Mouse (Mus musculus): ENCODE measurements around the gene Gsdmc3. TPM values are rescaled to one million over a fixed set of nuclear protein-coding genes. Genes with fewer than 3 reads are reported as not detected.

The Gsdmc3 gene
- polyA plus RNA-seq, 1 experiment from 2014 or later, result not detected

Other genes starting within 250 kb of the Gsdmc3 start
- gene Gsdmc2, start 33.4 kb downstream of the Gsdmc3 start, polyA plus RNA-seq (2016; fragmentation: Nextera tagmentation; extraction: Ambion mirVana), result not detected in 2 replicates
- 0.11 TPM in 1 of 2 replicates, not detected in the other for gene Gsdmc4, start 33.7 kb upstream of the Gsdmc3 start, polyA plus RNA-seq (2016; fragmentation: Nextera tagmentation; extraction: Ambion mirVana)
- gene Fam49b, start 181.9 kb upstream of the Gsdmc3 start, polyA plus RNA-seq (2016; fragmentation: Nextera tagmentation; extraction: Ambion mirVana), result 60.7 and 64.9 TPM in 2 replicates

Measured in heart, embryonic 10.5 days (tissue).